Mouse (Mus musculus) C2C12 (cell line): ENCODE measurements at regions not wholly inside any gene's neighbourhood (a gene's known extent, or its start where the extent isn't known, plus 50 kb on each side); places are given as distances from the start of the nearest gene placed in this dataset.

Experiments used
- H3K27me3 ChIP-seq: one replicate; pipeline ENCODE4 v1.6.1; 2011; ENCODE audit not compliant: control insufficient read depth, insufficient read depth, insufficient read length
- H3K36me3 ChIP-seq: one replicate; pipeline ENCODE4 v1.6.1; 2011; ENCODE audit not compliant: control insufficient read depth, insufficient read depth
- H3K4me3 ChIP-seq: one replicate; pipeline ENCODE4 v1.5.1; 2011; ENCODE audit warnings: mild to moderate bottlenecking, control low read depth; ENCODE audit not compliant: poor library complexity, insufficient read depth, severe bottlenecking
- H3K79me2 ChIP-seq: one replicate; pipeline ENCODE4 v1.6.1; 2011; ENCODE audit not compliant: control insufficient read depth, insufficient read depth
- H3K79me3 ChIP-seq: one replicate; pipeline ENCODE4 v1.6.1; 2011; ENCODE audit warnings: low read depth, control low read depth
- H3ac ChIP-seq: one replicate; pipeline ENCODE3; 2011; ENCODE audit warnings: low read depth; ENCODE audit not compliant: control insufficient read depth, insufficient read length
- CEBPB ChIP-seq: IDR thresholded peaks from one replicate; pipeline ENCODE4 v1.6.1; 2011; ENCODE audit warnings: low read depth, mild to moderate bottlenecking, control low read depth, moderate library complexity
- CTCF ChIP-seq: IDR thresholded peaks from one replicate; pipeline ENCODE4 v1.5.1; 2011; ENCODE audit not compliant: control insufficient read depth, insufficient read depth, insufficient read length
- FOSL1 ChIP-seq: IDR thresholded peaks from one replicate; pipeline ENCODE4 v1.8.0; 2011; ENCODE audit warnings: mild to moderate bottlenecking, low read length; ENCODE audit not compliant: poor library complexity, insufficient read depth, severe bottlenecking
- MAX ChIP-seq: IDR thresholded peaks from one replicate; pipeline ENCODE4 v1.6.1; 2011; ENCODE audit warnings: mild to moderate bottlenecking, control low read depth
- MYOD1 ChIP-seq: IDR thresholded peaks from one replicate; pipeline ENCODE4 v1.6.1; 2011; ENCODE audit warnings: low read depth; ENCODE audit not compliant: control insufficient read depth, insufficient read length
- MYOG ChIP-seq: IDR thresholded peaks from one replicate; pipeline ENCODE4 v1.6.1; 2011; ENCODE audit not compliant: control insufficient read depth, insufficient read length; ENCODE audit errors: extremely low read depth
- USF1 ChIP-seq: IDR thresholded peaks from one replicate; pipeline ENCODE4 v1.6.1; 2011; ENCODE audit warnings: low read depth, mild to moderate bottlenecking, control low read depth, moderate library complexity

DNA sequence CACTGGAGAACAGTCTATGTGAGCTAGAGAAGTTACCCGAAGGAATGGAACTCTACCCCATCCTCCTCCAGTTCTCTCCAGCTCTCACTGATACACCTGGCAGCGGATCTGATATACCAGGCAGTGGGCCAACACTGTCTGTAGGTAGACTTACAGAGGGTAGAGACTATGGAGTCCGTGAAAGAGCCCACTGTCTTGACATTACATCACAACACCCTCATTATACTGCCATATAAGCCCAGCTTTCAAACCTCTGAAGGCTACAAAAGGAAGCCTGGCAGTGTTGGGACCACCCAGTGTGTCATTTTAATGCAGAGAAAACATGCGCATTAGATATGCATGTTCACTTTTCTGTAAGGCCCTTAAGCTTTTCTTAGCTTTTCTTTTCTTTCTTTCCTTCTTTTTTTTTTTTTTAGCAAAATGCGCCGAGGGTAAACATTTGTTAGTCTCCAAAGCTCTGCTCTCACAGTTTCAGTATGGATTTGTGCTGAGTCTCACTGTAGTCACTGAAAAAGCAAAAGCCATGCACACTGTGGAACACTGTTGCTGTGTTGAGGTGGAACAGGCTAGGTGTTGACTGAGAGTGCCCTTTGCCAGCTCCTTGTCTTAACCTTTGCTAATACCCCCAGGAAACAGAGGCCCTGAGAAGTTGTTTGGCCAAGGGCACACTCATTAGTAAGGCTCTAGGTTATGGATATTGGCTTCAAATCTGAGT, 212.4 kb upstream of the Atp5g3 start:
- Histone ChIP-seq H3K4me3 (no peak overlapping the region), H3ac (no peak overlapping the region), H3K79me3 (no peaks in the 10 kb centered on the region), H3K36me3 (no peaks in the 10 kb centered on the region), H3K79me2 (no peaks in the 10 kb centered on the region), H3K27me3 (peaks cover 6% of the 10 kb centered on the region)
- no peak for TF ChIP-seq MYOD1
- no peak for TF ChIP-seq CEBPB
- TF ChIP-seq FOSL1, result no peak
- no peak for TF ChIP-seq MAX
- TF ChIP-seq CTCF, result no peak
- no peak for TF ChIP-seq MYOG
- no peak for TF ChIP-seq USF1

DNA sequence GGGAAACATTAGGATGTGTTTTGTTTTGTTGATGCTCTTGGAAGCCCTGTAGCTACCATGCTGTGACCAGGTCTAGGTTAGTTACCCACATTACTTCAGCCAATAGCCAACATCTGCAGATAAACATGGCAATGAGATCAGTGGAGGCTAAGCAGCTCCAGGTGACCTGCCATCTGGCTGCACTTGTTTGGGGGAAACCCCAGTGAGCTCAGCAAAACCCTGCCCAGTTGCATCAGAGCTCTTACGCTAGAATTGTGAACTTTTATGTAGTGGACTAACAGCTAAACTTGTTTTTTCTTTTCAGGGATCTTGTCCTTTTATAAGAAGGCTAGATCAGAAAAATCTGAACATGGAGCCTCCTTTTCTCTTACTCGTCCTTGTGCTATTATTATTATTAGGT, 211.8 kb upstream of the Atp5g3 start:
- Histone ChIP-seq H3K27me3 (peaks cover 8% of the 10 kb centered on the region), H3K79me2 (no peaks in the 10 kb centered on the region), H3ac (no peak overlapping the region), H3K36me3 (no peaks in the 10 kb centered on the region), H3K4me3 (no peak overlapping the region), H3K79me3 (no peaks in the 10 kb centered on the region)
- TF ChIP-seq USF1 (no peak), CTCF (no peak), FOSL1 (no peak), CEBPB (no peak), MAX (no peak)

DNA sequence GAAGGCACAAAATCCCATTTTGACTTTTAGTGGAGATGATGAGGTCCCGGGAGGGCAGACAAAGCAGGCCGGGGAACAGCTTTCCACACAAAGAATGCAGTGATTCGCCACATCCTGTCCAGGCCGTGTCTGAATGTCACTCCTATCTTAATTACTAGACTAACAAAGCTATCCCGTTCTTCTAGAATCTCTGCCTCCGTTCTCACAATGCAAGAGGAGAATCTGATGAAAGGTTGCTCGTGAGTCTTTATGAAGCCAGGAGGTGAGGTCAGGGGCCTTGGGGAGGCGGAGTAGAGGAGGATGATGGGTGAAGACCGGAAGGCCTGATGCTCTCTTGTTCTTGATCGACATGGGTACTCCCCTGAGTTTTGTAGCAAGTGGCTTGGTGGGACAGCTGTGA, 208.9 kb upstream of the Atp5g3 start:
- no peak overlapping the region for H3ac ChIP-seq
- peaks cover 14% of the 10 kb centered on the region for H3K27me3 ChIP-seq
- no peaks in the 10 kb centered on the region for H3K36me3 ChIP-seq
- H3K79me3 ChIP-seq, result no peaks in the 10 kb centered on the region
- H3K4me3 ChIP-seq, result no peak overlapping the region
- TF ChIP-seq MAX (no peak), FOSL1 (no peak), USF1 (no peak), MYOD1 (no peak), CTCF (no peak), CEBPB (no peak), MYOG (no peak)
- H3K79me2 ChIP-seq, result no peaks in the 10 kb centered on the region

DNA sequence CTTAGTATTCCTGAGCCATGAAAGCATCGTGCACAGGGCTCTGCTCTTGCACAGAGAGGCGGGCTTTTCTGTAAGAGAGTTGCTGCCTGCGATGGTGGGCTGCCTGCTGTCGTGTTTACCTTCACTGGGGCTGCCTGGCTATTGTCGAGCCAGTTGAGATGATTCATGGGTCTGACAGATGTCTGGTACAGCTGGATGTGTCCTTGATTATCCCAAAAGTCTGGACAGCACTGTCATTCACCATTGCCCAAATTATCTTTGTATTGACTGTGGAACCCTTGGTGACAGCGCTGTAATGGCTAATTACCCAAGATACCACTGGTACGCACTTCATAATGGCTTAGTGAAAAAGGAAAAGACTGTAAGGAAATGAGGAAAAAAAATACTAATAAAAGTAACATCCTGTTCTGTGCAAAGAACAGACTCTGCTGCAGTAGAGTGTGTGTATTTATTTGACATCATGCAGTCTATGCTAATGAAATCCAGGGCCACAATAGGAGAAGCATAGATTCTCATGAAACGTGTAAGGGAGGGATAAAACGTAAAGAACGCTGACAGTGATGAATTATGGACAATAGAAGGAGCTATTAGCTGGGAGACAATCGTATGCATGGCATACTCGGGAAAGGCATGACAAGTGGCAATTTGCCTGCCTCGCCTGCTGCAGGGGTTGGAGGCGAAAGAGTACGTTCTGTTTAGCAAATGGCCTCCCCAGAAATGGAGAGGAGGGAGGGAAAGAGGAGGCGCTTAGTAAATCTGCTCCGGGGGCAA, 208.2 kb upstream of the Atp5g3 start:
- Histone ChIP-seq H3K79me3 (no peaks in the 10 kb centered on the region), H3K79me2 (no peaks in the 10 kb centered on the region), H3K4me3 (no peak overlapping the region), H3ac (no peak overlapping the region), H3K36me3 (no peaks in the 10 kb centered on the region), H3K27me3 (peaks cover 14% of the 10 kb centered on the region)
- TF ChIP-seq MYOG (no peak), MAX (no peak), FOSL1 (no peak), USF1 (no peak), CEBPB (no peak), CTCF (no peak), MYOD1 (no peak)

- no peaks in the 10 kb centered on the region for H3K79me3 ChIP-seq
Observed at GRCm38 (mm10) chr2:74106472-74106871, 195.3 kb upstream of the Atp5g3 start.

More at GRCm38 (mm10) chr2:74106472-74106871, 195.3 kb upstream of the Atp5g3 start:
- H3K79me2 ChIP-seq, result no peaks in the 10 kb centered on the region
- H3K36me3 ChIP-seq, result no peaks in the 10 kb centered on the region
- H3K27me3 ChIP-seq, result no peaks in the 10 kb centered on the region
- no peak for TF ChIP-seq CEBPB
- TF ChIP-seq USF1, result no peak
- TF ChIP-seq MYOG, result no peak
- no peak for TF ChIP-seq MAX
- no peak for TF ChIP-seq CTCF
- no peak overlapping the region for H3K4me3 ChIP-seq
- H3ac ChIP-seq, result no peak overlapping the region
